Mouse (Mus musculus) adrenal gland, adult (tissue): ENCODE results near the gene Slc2a1.

ENCODE experiments used
- DNase-seq, 2 experiments: peaks; one replicate each; pipeline ENCODE4 v3.0.0; 2022 to 2023; ENCODE audit warnings: low spot score in 1 of 2; ENCODE audit not compliant: inconsistent age in 2 of 2

Gene Slc2a1

GRCm38 (mm10) chr4:119108495-119109408, at the start of gene Slc2a1:
TSS of gene Slc2a1 (plus strand) at chr4:119108711.
- DNase-seq: peak; percentile 95 to 97

GRCm38 (mm10) chr4:119066791-119067190, 41.7 kb upstream of the Slc2a1 start:
- no peak for DNase-seq

GRCm38 (mm10) chr4:119067204-119067603, 41.3 kb upstream of the Slc2a1 start:
- DNase-seq: no peak

- DNase-seq: no peak
Measured at GRCm38 (mm10) chr4:119068918-119069317, 39.6 kb upstream of the Slc2a1 start.

- no peak for DNase-seq
Measured at GRCm38 (mm10) chr4:119070181-119070580, 38.3 kb upstream of the Slc2a1 start.

GRCm38 (mm10) chr4:119070959-119071647, 37.4 kb upstream of the Slc2a1 start:
- DNase-seq: no peak

- no peak for DNase-seq
Measured at GRCm38 (mm10) chr4:119071648-119072362, 36.7 kb upstream of the Slc2a1 start.

GRCm38 (mm10) chr4:119072363-119072940, 36.1 kb upstream of the Slc2a1 start:
- no peak for DNase-seq

- DNase-seq: no peak
Measured at GRCm38 (mm10) chr4:119072941-119073451, 35.5 kb upstream of the Slc2a1 start.

GRCm38 (mm10) chr4:119073626-119074025, 34.9 kb upstream of the Slc2a1 start:
- DNase-seq: no peak

- no peak for DNase-seq
Measured at GRCm38 (mm10) chr4:119074596-119074995, 33.9 kb upstream of the Slc2a1 start.

GRCm38 (mm10) chr4:119075273-119075672, 33.2 kb upstream of the Slc2a1 start:
- no peak for DNase-seq

GRCm38 (mm10) chr4:119076336-119076735, 32.2 kb upstream of the Slc2a1 start:
- no peak for DNase-seq

- DNase-seq: peak in 1 of 2 experiments; percentile 28
Measured at GRCm38 (mm10) chr4:119077084-119077682, 31.3 kb upstream of the Slc2a1 start.

GRCm38 (mm10) chr4:119079928-119080327, 28.6 kb upstream of the Slc2a1 start:
- no peak for DNase-seq

GRCm38 (mm10) chr4:119082740-119083231, 25.7 kb upstream of the Slc2a1 start:
- no peak for DNase-seq

GRCm38 (mm10) chr4:119088424-119088823, 20.1 kb upstream of the Slc2a1 start:
- DNase-seq: no peak

- no peak for DNase-seq
Measured at GRCm38 (mm10) chr4:119093890-119094289, 14.6 kb upstream of the Slc2a1 start.

- no peak for DNase-seq
Measured at GRCm38 (mm10) chr4:119094987-119095386, 13.5 kb upstream of the Slc2a1 start.

GRCm38 (mm10) chr4:119096401-119096800, 12.1 kb upstream of the Slc2a1 start:
- no peak for DNase-seq
